Mouse (Mus musculus) brain, embryonic 14.5 days (tissue): Measurements from ENCODE around the gene H2afy2.

Source experiments
- CTCF ChIP-seq: fragments of 200-500 bp; IDR thresholded peaks from 2 replicates; pipeline ENCODE4 v1.5.1; 2012; ENCODE audit warnings: inconsistent platforms, mild to moderate bottlenecking, moderate library complexity, borderline replicate concordance; ENCODE audit not compliant: insufficient read depth, insufficient read length; ENCODE audit errors: extremely low read depth
- POLR2A ChIP-seq: fragments of 200-500 bp; IDR thresholded peaks from 2 replicates; pipeline ENCODE4 v1.6.1; 2012; ENCODE audit warnings: mild to moderate bottlenecking, inconsistent platforms, borderline replicate concordance; ENCODE audit not compliant: poor library complexity, insufficient read depth, insufficient read length, severe bottlenecking; ENCODE audit errors: extremely low read depth

DNA sequence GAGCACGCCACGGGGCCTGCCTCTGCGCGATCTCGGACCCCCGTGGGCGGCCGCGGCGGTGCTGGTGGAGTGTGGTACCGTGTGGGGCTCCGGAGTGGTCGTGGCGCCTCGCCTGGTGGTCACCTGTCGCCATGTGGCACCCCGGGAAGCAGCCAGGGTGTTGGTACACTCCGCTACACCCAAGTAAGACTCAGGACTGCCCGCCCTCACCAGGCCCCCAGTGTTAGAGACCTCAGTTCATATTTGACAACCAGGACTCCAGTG lies 87.5 kb downstream of the H2afy2 start:
- TF ChIP-seq CTCF, result no peak
- TF ChIP-seq POLR2A, result no peak
